Mouse (Mus musculus): ENCODE results near the gene Rgl3. TPM values are rescaled to one million over a fixed set of nuclear protein-coding genes. Genes with fewer than 3 reads are reported as not detected.

The Rgl3 gene
- polyA plus RNA-seq, 1 experiment: 3.8 TPM

DNA sequence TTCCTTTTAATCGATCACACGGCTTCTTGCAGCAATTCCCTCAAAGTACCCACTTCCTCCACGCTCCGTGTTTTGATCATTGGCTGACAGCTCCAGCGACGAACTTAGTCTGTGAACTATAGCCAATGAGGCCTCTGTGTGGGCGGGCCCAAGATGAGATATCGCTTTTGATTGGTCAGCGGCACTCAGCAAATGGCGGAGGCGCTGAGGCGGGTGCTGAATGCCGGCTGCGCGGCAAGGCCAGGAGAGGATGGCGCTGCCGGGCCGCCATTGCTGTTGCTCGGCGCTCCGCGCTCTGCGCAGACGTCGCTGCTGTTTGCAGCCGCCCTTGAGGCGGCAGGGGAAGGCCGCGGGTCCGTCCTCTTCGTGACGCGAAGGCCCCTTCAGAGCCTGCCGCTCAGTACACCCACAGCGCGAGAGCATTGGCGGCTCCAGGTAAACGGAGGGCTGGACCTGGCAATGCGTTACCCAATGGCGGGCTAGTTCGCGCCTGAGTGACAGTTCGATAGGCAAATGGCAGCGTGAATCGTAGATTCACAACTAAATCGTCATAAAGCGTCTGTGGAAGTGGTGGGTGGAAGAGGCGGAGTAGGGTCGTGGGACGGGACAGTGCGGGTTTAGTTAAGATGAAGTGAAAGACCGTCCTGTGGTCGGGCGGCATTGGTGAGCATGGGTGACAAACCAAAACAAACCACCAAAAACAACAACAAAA is 33.5 kb downstream of the Rgl3 start, which contains the start of gene Swsap1:
Swsap1 (plus strand) TSS at position 186 of the 712 bp plus-strand sequence.
- Histone ChIP-seq H3K4me3 (ENCODE audit: low read depth, low read length) (peak within 1 kb of the TSS; percentile 73), H3K27ac (ENCODE audit: insufficient read depth, low read depth, low read length) (peak within 1 kb of the TSS; percentile 92), H3K36me3 (ENCODE audit: control insufficient read depth, insufficient read depth, low read length) (no peaks in the 10 kb centered on the region), H3K27me3 (ENCODE audit: control insufficient read depth, insufficient read depth, low read length) (peaks cover 2% of the 10 kb centered on the region; the same call in 1 of the 2 replicates), H3K4me1 (ENCODE audit: control insufficient read depth, insufficient read depth, insufficient read length, low read length) (0 out of 2 replicates have a peak, but pooled peaks cover 3% of the 10 kb centered on the region)
- TF ChIP-seq POLR2A (IDR thresholded peaks at IDR 0.05; ENCODE audit: low read depth, low read length) (peak; percentile 38; the same call in 1 of the 2 replicates), CTCF (IDR thresholded peaks at IDR 0.05; ENCODE audit: extremely low read depth, insufficient read length, insufficient replicate concordance, low read depth, low read length) (no peak)
- under 1% methylated on average over 54 of the region's 54 CpGs for WGBS

DNA sequence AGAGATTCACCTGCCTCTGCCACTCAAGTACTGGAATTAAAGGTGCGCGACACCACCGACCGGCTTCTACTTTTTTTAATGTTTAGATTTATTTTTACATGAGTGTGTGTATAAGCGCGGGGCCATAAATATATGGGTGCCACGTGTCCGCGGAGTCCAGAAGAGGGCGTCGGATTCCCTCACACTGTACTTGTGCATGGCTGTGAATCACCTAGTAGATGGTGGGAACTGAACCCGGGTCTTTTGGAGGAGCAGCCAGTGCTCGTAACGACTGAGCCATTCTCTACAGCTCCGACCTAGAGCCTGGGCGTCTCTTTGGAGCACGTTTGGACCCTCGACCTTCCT is 34.0 kb downstream of the Rgl3 start:
- Histone ChIP-seq H3K36me3 (ENCODE audit: control insufficient read depth, insufficient read depth, low read length) (no peaks in the 10 kb centered on the region), H3K27me3 (ENCODE audit: control insufficient read depth, insufficient read depth, low read length) (no peaks in the 10 kb centered on the region), H3K4me1 (ENCODE audit: control insufficient read depth, insufficient read depth, insufficient read length, low read length) (0 out of 2 replicates have a peak, but pooled peaks cover 3% of the 10 kb centered on the region), H3K27ac (ENCODE audit: insufficient read depth, low read depth, low read length) (peak overlapping the region; percentile 82), H3K4me3 (ENCODE audit: low read depth, low read length) (peak overlapping the region; percentile 73)
- WGBS: under 1% methylated on average over 18 of the region's 18 CpGs
- TF ChIP-seq CTCF (IDR thresholded peaks at IDR 0.05; ENCODE audit: extremely low read depth, insufficient read length, insufficient replicate concordance, low read depth, low read length): peak; percentile 25; the same call in 1 of the 2 replicates
- TF ChIP-seq POLR2A (IDR thresholded peaks at IDR 0.05; ENCODE audit: low read depth, low read length): no peak

DNA sequence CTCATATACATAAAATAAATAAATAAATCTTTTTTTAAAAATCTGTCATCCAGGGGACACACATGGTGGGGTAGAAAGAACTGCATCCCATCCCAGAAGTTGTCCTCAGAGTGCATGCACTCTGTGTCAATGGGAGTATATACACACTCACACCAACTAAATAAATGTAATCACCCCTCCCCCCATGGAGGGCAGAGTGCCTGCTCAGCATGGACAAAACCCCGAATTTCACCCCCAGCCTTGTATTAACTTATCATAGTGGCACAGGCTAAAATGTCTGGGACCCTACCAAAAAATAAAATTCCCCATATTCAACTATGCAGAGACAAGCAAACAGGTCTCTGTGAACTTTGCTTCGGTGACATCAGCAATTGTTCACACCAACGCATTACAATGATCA is 34.6 kb downstream of the Rgl3 start:
- Histone ChIP-seq H3K27me3 (ENCODE audit: control insufficient read depth, insufficient read depth, low read length) (no peaks in the 10 kb centered on the region), H3K4me1 (ENCODE audit: control insufficient read depth, insufficient read depth, insufficient read length, low read length) (0 out of 2 replicates have a peak, but pooled peaks cover 3% of the 10 kb centered on the region), H3K27ac (ENCODE audit: insufficient read depth, low read depth, low read length) (no peak overlapping the region), H3K4me3 (ENCODE audit: low read depth, low read length) (no peak overlapping the region), H3K36me3 (ENCODE audit: control insufficient read depth, insufficient read depth, low read length) (no peaks in the 10 kb centered on the region)
- TF ChIP-seq POLR2A (IDR thresholded peaks at IDR 0.05; ENCODE audit: low read depth, low read length): no peak
- TF ChIP-seq CTCF (IDR thresholded peaks at IDR 0.05; ENCODE audit: extremely low read depth, insufficient read length, insufficient replicate concordance, low read depth, low read length): no peak
- whole genome bisulfite sequencing: 47% methylated on average over 3 of the region's 3 CpGs

DNA sequence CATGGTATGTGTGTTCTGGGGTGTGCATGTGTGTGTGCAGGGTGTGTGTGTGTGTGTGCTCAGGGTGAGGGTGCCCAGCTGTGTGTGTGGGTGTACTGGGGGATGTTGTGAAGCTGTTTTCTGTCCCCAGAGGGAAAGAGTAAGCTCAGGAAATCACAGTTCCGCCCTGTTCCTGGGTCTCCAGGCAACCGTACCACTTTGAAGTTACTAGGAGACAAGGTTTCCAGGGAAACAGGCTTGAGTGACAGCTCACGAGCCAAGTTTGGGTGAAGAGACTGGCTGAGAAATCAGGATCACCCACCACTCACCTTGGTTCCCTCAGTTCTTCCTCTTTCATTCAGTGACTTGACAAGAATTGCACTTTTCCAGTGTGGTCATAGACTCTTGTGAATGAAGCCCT is 35.6 kb downstream of the Rgl3 start:
- no peaks in the 10 kb centered on the region for H3K27me3 ChIP-seq (ENCODE audit: control insufficient read depth, insufficient read depth, low read length)
- H3K4me3 ChIP-seq (ENCODE audit: low read depth, low read length): no peak overlapping the region
- no peaks in the 10 kb centered on the region for H3K36me3 ChIP-seq (ENCODE audit: control insufficient read depth, insufficient read depth, low read length)
- 0 out of 2 replicates have a peak, but pooled peaks cover 3% of the 10 kb centered on the region for H3K4me1 ChIP-seq (ENCODE audit: control insufficient read depth, insufficient read depth, insufficient read length, low read length)
- H3K27ac ChIP-seq (ENCODE audit: insufficient read depth, low read depth, low read length): no peak overlapping the region
- 21% methylated on average over 3 of the region's 3 CpGs for WGBS
- TF ChIP-seq POLR2A (IDR thresholded peaks at IDR 0.05; ENCODE audit: low read depth, low read length) (no peak), CTCF (IDR thresholded peaks at IDR 0.05; ENCODE audit: extremely low read depth, insufficient read length, insufficient replicate concordance, low read depth, low read length) (no peak)

DNA sequence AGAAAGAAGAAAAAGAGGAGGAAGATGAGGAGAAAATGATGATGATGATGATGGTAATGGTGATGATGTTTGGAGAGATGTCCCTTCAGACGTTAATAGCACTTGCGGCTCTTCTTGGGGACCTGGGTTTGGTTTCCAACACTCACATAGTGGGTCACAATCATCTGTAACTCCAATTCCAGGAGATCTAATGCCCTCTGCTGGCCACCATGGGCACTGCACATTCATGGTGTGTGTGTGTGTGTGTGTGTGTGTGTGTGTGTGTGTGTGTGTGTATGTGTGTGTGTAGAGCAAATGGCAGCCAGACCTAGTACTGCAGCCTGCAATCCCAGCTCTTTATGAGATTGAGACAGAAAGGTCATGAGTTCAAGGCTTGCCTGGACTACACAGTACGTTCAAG is 37.3 kb downstream of the Rgl3 start:
- TF ChIP-seq POLR2A (IDR thresholded peaks at IDR 0.05; ENCODE audit: low read depth, low read length) (no peak), CTCF (IDR thresholded peaks at IDR 0.05; ENCODE audit: extremely low read depth, insufficient read length, insufficient replicate concordance, low read depth, low read length) (no peak)
- Histone ChIP-seq H3K36me3 (ENCODE audit: control insufficient read depth, insufficient read depth, low read length) (no peaks in the 10 kb centered on the region), H3K4me3 (ENCODE audit: low read depth, low read length) (no peak overlapping the region), H3K4me1 (ENCODE audit: control insufficient read depth, insufficient read depth, insufficient read length, low read length) (peaks cover 2% of the 10 kb centered on the region; the same call in 1 of the 2 replicates), H3K27me3 (ENCODE audit: control insufficient read depth, insufficient read depth, low read length) (0 out of 2 replicates have a peak, but pooled peaks cover 6% of the 10 kb centered on the region), H3K27ac (ENCODE audit: insufficient read depth, low read depth, low read length) (no peak overlapping the region)
- WGBS: 74% methylated on average over 3 of the region's 3 CpGs

DNA sequence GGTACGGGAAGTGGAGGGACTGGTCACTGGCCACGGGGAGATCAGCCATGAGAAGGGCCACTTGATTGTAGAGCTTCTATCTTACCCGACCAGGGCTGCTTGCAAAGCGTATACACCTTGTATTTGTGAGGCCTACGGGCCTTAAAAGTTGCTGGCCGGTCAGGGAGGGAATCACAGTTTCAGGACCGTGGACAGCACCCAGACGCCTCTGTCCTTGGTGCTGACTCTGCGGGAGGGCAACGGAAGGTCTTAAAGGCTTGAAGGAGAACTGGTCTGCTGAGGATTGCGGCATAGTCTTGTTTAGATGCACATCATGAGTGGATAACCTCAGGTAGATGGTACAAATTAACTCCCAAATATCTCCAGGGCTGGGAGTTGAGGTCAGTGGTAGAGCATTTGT is 38.9 kb downstream of the Rgl3 start:
- Histone ChIP-seq H3K36me3 (ENCODE audit: control insufficient read depth, insufficient read depth, low read length) (no peaks in the 10 kb centered on the region), H3K27me3 (ENCODE audit: control insufficient read depth, insufficient read depth, low read length) (0 out of 2 replicates have a peak, but pooled peaks cover 6% of the 10 kb centered on the region), H3K4me1 (ENCODE audit: control insufficient read depth, insufficient read depth, insufficient read length, low read length) (peaks cover 2% of the 10 kb centered on the region; the same call in 1 of the 2 replicates), H3K4me3 (ENCODE audit: low read depth, low read length) (no peak overlapping the region), H3K27ac (ENCODE audit: insufficient read depth, low read depth, low read length) (no peak overlapping the region)
- TF ChIP-seq CTCF (IDR thresholded peaks at IDR 0.05; ENCODE audit: extremely low read depth, insufficient read length, insufficient replicate concordance, low read depth, low read length) (no peak), POLR2A (IDR thresholded peaks at IDR 0.05; ENCODE audit: low read depth, low read length) (no peak)
- WGBS: 17% methylated on average over 11 of the region's 11 CpGs

DNA sequence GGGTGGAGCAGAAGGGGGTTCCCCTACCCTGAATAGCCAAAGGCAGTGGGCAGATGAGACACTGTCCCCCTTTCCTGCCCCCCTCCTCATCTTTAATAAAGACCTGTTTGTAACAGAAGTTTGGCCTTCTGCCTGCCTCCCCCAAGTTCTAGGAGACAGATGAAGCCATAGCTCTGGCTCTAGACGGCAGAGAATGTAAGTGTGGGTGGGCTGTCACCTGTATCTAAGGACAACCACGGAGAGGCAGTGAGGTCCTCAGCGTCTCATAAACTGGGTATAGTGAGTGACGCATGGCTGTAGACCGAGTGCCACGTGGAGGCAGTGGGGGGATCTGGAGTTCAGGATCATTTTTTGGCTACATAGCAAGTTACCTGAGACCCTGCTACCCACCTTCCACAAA is 40.5 kb downstream of the Rgl3 start:
- no peak overlapping the region for H3K4me3 ChIP-seq (ENCODE audit: low read depth, low read length)
- peaks cover 4% of the 10 kb centered on the region; the same call in 1 of the 2 replicates for H3K4me1 ChIP-seq (ENCODE audit: control insufficient read depth, insufficient read depth, insufficient read length, low read length)
- TF ChIP-seq CTCF (IDR thresholded peaks at IDR 0.05; ENCODE audit: extremely low read depth, insufficient read length, insufficient replicate concordance, low read depth, low read length) (no peak), POLR2A (IDR thresholded peaks at IDR 0.05; ENCODE audit: low read depth, low read length) (no peak)
- H3K36me3 ChIP-seq (ENCODE audit: control insufficient read depth, insufficient read depth, low read length): no peaks in the 10 kb centered on the region
- 68% methylated on average over 6 of the region's 6 CpGs for whole genome bisulfite sequencing
- H3K27ac ChIP-seq (ENCODE audit: insufficient read depth, low read depth, low read length): no peak overlapping the region
- 0 out of 2 replicates have a peak, but pooled peaks cover 6% of the 10 kb centered on the region for H3K27me3 ChIP-seq (ENCODE audit: control insufficient read depth, insufficient read depth, low read length)
